Mouse (Mus musculus): ENCODE results near the gene Garem2.

Garem2 gene

GRCm38 (mm10) chr5:30153222-30153621 is 48.3 kb downstream of the Garem2 start:
- DNase-seq (ENCODE audit: low spot score in 2 of 2): no peak

- no peak for DNase-seq (ENCODE audit: low spot score in 2 of 2)
These were observed 49.1 kb downstream of the Garem2 start for GRCm38 (mm10) chr5:30154013-30154412.

- DNase-seq (ENCODE audit: low spot score in 2 of 2): peak; percentile 93 to 95
These were observed 49.8 kb downstream of the Garem2 start, which contains the start of the genes Hadha and Hadhb for GRCm38 (mm10) chr5:30154474-30155394. Hadha (minus strand) TSS chr5:30155162. Hadhb (plus strand) TSS chr5:30155248.

- no peak for DNase-seq (ENCODE audit: low spot score in 2 of 2)
These were observed 50.4 kb downstream of the Garem2 start for GRCm38 (mm10) chr5:30155395-30155792.

GRCm38 (mm10) chr5:30155821-30156629 is 51.1 kb downstream of the Garem2 start:
- no peak for DNase-seq (ENCODE audit: low spot score in 2 of 2)

- DNase-seq (ENCODE audit: low spot score in 2 of 2): no peak
These were observed 54.6 kb downstream of the Garem2 start for GRCm38 (mm10) chr5:30159601-30160000.

- DNase-seq (ENCODE audit: low spot score in 2 of 2): no peak
These were observed 56.9 kb downstream of the Garem2 start for GRCm38 (mm10) chr5:30161836-30162235.

GRCm38 (mm10) chr5:30162339-30162738 is 57.4 kb downstream of the Garem2 start:
- no peak for DNase-seq (ENCODE audit: low spot score in 2 of 2)

GRCm38 (mm10) chr5:30165234-30165946 is 60.4 kb downstream of the Garem2 start:
- DNase-seq (ENCODE audit: low spot score in 2 of 2): no peak
